Mouse (Mus musculus): ENCODE data around the gene Tvp23a. TPM values are rescaled to one million over a fixed set of nuclear protein-coding genes. Genes with fewer than 3 reads are reported as not detected.
A peak's percentile ranks its signal among the peaks of the same experiment; 100 is the strongest.

The Tvp23a gene
- total and polyA plus RNA-seq, 2 experiments from 2014 or later: 44.1 to 77.6 TPM

GRCm38 (mm10) chr16:10379531-10379930 lies 67.6 kb downstream of the Tvp23a start:
- Histone ChIP-seq H3K27me3 (ENCODE audit: insufficient read depth, low read length) (no peaks in the 10 kb centered on the region), H3K9me3 (ENCODE audit: low read length) (no peaks in the 10 kb centered on the region), H3K4me3 (ENCODE audit: low read depth, low read length) (no peak overlapping the region), H3K36me3 (ENCODE audit: insufficient read depth, low read length) (no peaks in the 10 kb centered on the region), H3K4me2 (ENCODE audit: low read depth, low read length, poor library complexity, severe bottlenecking) (no peak overlapping the region), H3K27ac (ENCODE audit: low read depth, low read length) (no peak overlapping the region), H3K9ac (replicated peaks; ENCODE audit: low read length, poor library complexity, severe bottlenecking) (no peak overlapping the region), H3K4me1 (ENCODE audit: insufficient read depth, low read length) (no peaks in the 10 kb centered on the region)
- ATAC-seq (ENCODE audit: low FRiP score) (no peak), DNase-seq (ENCODE audit: low spot score) (no peak)
- 69% methylated on average over 2 of the region's 2 CpGs for WGBS
- TF ChIP-seq CTCF (IDR thresholded peaks at IDR 0.05): no peak

DNA sequence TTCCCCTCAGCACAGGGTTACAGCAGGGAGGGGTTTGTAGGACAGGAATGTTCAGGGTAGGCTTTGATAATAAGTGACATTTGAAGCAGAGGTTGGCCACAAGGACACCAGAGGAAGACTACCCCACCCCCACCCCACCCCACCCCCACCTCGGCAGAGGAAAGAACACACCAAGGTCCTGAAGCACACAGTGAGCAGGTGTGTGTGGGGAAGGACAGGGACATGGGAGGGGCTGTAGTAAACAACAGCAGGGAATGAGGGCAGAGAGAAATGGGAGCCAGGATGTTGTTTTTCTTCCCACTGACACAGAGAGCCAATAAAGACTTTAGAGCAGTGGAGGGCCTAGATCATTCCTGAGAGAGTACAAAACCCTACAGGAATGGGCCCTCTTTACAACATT lies 69.9 kb downstream of the Tvp23a start:
- Histone ChIP-seq H3K4me2 (ENCODE audit: low read depth, low read length, poor library complexity, severe bottlenecking) (no peak overlapping the region), H3K27me3 (ENCODE audit: insufficient read depth, low read length) (no peaks in the 10 kb centered on the region)
- no peak for DNase-seq (ENCODE audit: low spot score)

GRCm38 (mm10) chr16:10374254-10375011 lies 72.7 kb downstream of the Tvp23a start:
- TF ChIP-seq CTCF (IDR thresholded peaks at IDR 0.05): no peak
- Histone ChIP-seq H3K36me3 (ENCODE audit: insufficient read depth, low read length) (no peaks in the 10 kb centered on the region), H3K27ac (ENCODE audit: low read depth, low read length) (no peak overlapping the region), H3K9me3 (ENCODE audit: low read length) (no peaks in the 10 kb centered on the region), H3K4me2 (ENCODE audit: low read depth, low read length, poor library complexity, severe bottlenecking) (peak overlapping the region; percentile 40), H3K4me1 (ENCODE audit: insufficient read depth, low read length) (no peaks in the 10 kb centered on the region), H3K27me3 (ENCODE audit: insufficient read depth, low read length) (no peaks in the 10 kb centered on the region), H3K9ac (replicated peaks; ENCODE audit: low read length, poor library complexity, severe bottlenecking) (no peak overlapping the region), H3K4me3 (ENCODE audit: low read depth, low read length) (peak overlapping the region; percentile 8; the same call in 1 of the 2 replicates)
- WGBS: 21% methylated on average over 13 of the region's 13 CpGs
- DNase-seq (ENCODE audit: low spot score) (peak; percentile 75), ATAC-seq (ENCODE audit: low FRiP score) (peak; percentile 65; the same call in 1 of the 2 replicates)

More for the DNA sequence above, 69.9 kb downstream of the Tvp23a start:
- H3K9me3 ChIP-seq (ENCODE audit: low read length): no peaks in the 10 kb centered on the region
- TF ChIP-seq CTCF (IDR thresholded peaks at IDR 0.05): no peak
- WGBS: 67% methylated on average over 1 of the region's 1 CpGs
- no peak overlapping the region for H3K4me3 ChIP-seq (ENCODE audit: low read depth, low read length)
- no peaks in the 10 kb centered on the region for H3K36me3 ChIP-seq (ENCODE audit: insufficient read depth, low read length)
- no peak overlapping the region for H3K9ac ChIP-seq (replicated peaks; ENCODE audit: low read length, poor library complexity, severe bottlenecking)
- H3K27ac ChIP-seq (ENCODE audit: low read depth, low read length): no peak overlapping the region
- ATAC-seq (ENCODE audit: low FRiP score): no peak
- no peaks in the 10 kb centered on the region for H3K4me1 ChIP-seq (ENCODE audit: insufficient read depth, low read length)

GRCm38 (mm10) chr16:10372372-10372771 lies 74.8 kb downstream of the Tvp23a start:
- Histone ChIP-seq H3K27me3 (ENCODE audit: insufficient read depth, low read length) (no peaks in the 10 kb centered on the region), H3K4me1 (ENCODE audit: insufficient read depth, low read length) (no peaks in the 10 kb centered on the region), H3K27ac (ENCODE audit: low read depth, low read length) (no peak overlapping the region), H3K4me2 (ENCODE audit: low read depth, low read length, poor library complexity, severe bottlenecking) (no peak overlapping the region), H3K9me3 (ENCODE audit: low read length) (no peaks in the 10 kb centered on the region), H3K4me3 (ENCODE audit: low read depth, low read length) (no peak overlapping the region), H3K9ac (replicated peaks; ENCODE audit: low read length, poor library complexity, severe bottlenecking) (no peak overlapping the region), H3K36me3 (ENCODE audit: insufficient read depth, low read length) (no peaks in the 10 kb centered on the region)
- 79% methylated on average over 4 of the region's 4 CpGs for WGBS
- ATAC-seq (ENCODE audit: low FRiP score) (no peak), DNase-seq (ENCODE audit: low spot score) (no peak)
- no peak for TF ChIP-seq CTCF (IDR thresholded peaks at IDR 0.05)

Other genes starting within 250 kb of the Tvp23a start
- gene Emp2, start 133.4 kb downstream of the Tvp23a start, total RNA-seq (2014; rRNA removed): 18.0 and 18.9 TPM in 2 replicates
- gene Emp2, start 133.4 kb downstream of the Tvp23a start, polyA plus RNA-seq (2015; fragmentation: Nextera tagmentation; extraction: Ambion mirVana): 21.3 and 21.9 TPM in 2 replicates
- gene Tekt5, start 51.9 kb downstream of the Tvp23a start, total RNA-seq (2014; rRNA removed): 9.4 and 11.2 TPM in 2 replicates
- gene Tekt5, start 51.9 kb downstream of the Tvp23a start, polyA plus RNA-seq (2015; fragmentation: Nextera tagmentation; extraction: Ambion mirVana): 29.3 and 33.7 TPM in 2 replicates
- 33.0 and 37.8 TPM in 2 replicates for gene Nubp1, start 35.4 kb downstream of the Tvp23a start, total RNA-seq (2014; rRNA removed)
- 36.1 and 40.3 TPM in 2 replicates for gene Nubp1, start 35.4 kb downstream of the Tvp23a start, polyA plus RNA-seq (2015; fragmentation: Nextera tagmentation; extraction: Ambion mirVana)
- under 0.01 and 0.09 TPM in 2 replicates for gene Ciita, start 32.7 kb upstream of the Tvp23a start, total RNA-seq (2014; rRNA removed)
- gene Ciita, start 32.7 kb upstream of the Tvp23a start, polyA plus RNA-seq (2015; fragmentation: Nextera tagmentation; extraction: Ambion mirVana): 0.26 and 0.27 TPM in 2 replicates
- 24.6 and 38.0 TPM in 2 replicates for gene Dexi, start 95.7 kb upstream of the Tvp23a start, total RNA-seq (2014; rRNA removed)
- gene Dexi, start 95.7 kb upstream of the Tvp23a start, polyA plus RNA-seq (2015; fragmentation: Nextera tagmentation; extraction: Ambion mirVana): 16.7 and 18.2 TPM in 2 replicates
- 63.8 and 65.8 TPM in 2 replicates for gene Clec16a, start 98.0 kb upstream of the Tvp23a start, total RNA-seq (2014; rRNA removed)
- 58.5 and 69.5 TPM in 2 replicates for gene Clec16a, start 98.0 kb upstream of the Tvp23a start, polyA plus RNA-seq (2015; fragmentation: Nextera tagmentation; extraction: Ambion mirVana)

Data from midbrain, postnatal 0 days (tissue).